ENCODE assay signal across 12 mouse cellular contexts in the genomic region with DNA sequence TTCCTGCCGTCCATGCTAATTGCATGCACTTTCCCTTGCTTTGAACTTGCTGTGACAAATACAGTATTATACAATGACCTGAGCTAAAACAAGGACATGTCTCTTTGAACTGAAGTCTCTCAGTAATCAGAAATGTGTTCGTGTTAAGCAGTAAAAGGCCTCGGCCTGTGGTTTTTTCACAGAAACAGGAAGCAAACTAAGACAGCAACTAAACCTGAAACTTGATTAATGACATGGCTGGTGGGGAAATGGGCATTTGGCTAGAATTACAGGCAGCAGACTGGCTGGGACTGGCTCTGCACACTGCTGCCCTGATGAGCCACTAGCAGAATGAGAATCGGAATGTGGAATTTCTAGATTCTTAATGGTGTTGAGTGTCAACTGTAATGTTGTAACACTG.
DNase-seq lines count a peak whose midpoint lies in the region; ATAC-seq lines count a peak whose summit lies in the region.
"Had no signal": no experiment of that assay in that cellular context is flagged by ENCODE, and none has a peak within 500 bp of the region (broad histone marks: within the 10 kb centered on the region; RNA-seq: fewer than 3 reads in every experiment).

No protein-coding gene starts in this region.

- H3K27ac ChIP-seq in kidney, embryonic 16.5 days (ENCODE audit: low read length) = peak overlapping the region; percentile 16; the same call in 1 of the 2 replicates

- no peaks in the 10 kb centered on the region for H3K4me1 ChIP-seq in kidney, embryonic 16.5 days (ENCODE audit: insufficient read depth, low read length)

- no peaks in the 10 kb centered on the region for H3K9me3 ChIP-seq in kidney, embryonic 16.5 days (ENCODE audit: low read length)

- H3K27me3 ChIP-seq in kidney, embryonic 16.5 days (ENCODE audit: insufficient read depth, low read length) = no peaks in the 10 kb centered on the region
- no peaks in the 10 kb centered on the region for H3K27me3 ChIP-seq in splenic B cell, adult 2 months (ENCODE audit: control insufficient read depth, insufficient read depth, low read length, poor library complexity, severe bottlenecking)

- intact Hi-C loops in gastrocnemius, postnatal 36 days (cut with DNase I) = no loop called here

- H3K4me2 ChIP-seq in kidney, embryonic 16.5 days (replicated peaks; ENCODE audit: low read depth, low read length) = no peak overlapping the region
- H3K4me2 ChIP-seq: midbrain, embryonic 11.5 days had no signal

- no peaks in the 10 kb centered on the region for H3K36me3 ChIP-seq in kidney, embryonic 16.5 days (ENCODE audit: insufficient read depth, low read length)
- H3K36me3 ChIP-seq in splenic B cell, adult 2 months (ENCODE audit: control insufficient read depth, insufficient read depth, low read length, poor library complexity, severe bottlenecking) = no peaks in the 10 kb centered on the region

- 9% methylated on average over 4 of the region's 4 CpGs for WGBS in kidney, embryonic 16.5 days

- peak; percentile 81 for ATAC-seq in kidney, embryonic 16.5 days (ENCODE audit: low FRiP score, low TSS enrichment)
- ATAC-seq: hindbrain, embryonic 16.5 days had no signal

- no peak overlapping the region for H3K4me3 ChIP-seq in kidney, embryonic 16.5 days (ENCODE audit: low read length)
- H3K4me3 ChIP-seq: erythroblast, embryonic 14.5 days had no signal

- DNase-seq in urinary bladder, postnatal 14 days (ENCODE audit: low spot score) = peak; percentile 28
- DNase-seq in urinary bladder, postnatal 4 days (ENCODE audit: low spot score in 2 of 2) = no peak
- peak; percentile 22 for DNase-seq in embryo, embryonic 9.5 days (ENCODE audit: extremely low spot score)
- DNase-seq in splenic B cell, adult 2 months (ENCODE audit: low read depth, low spot score) = peak; percentile 36
- no peak for DNase-seq in left cerebral cortex, adult 18-20 months (ENCODE audit: low spot score in 2 of 2)
- no peak for DNase-seq in gastrocnemius, postnatal 36 days
- no peak for DNase-seq in urinary bladder, adult 2 months (ENCODE audit: low spot score)
- DNase-seq: heart, adult 18-20 months had no signal

- H3K9ac ChIP-seq in kidney, embryonic 16.5 days (replicated peaks; ENCODE audit: low read length) = no peak overlapping the region

Comparison
In these comparisons a context has a peak if more than half of its experiments do, and no peak if none do; other contexts are left out.
1. DNase-seq: peak in urinary bladder, postnatal 14 days (single experiment), embryo, embryonic 9.5 days (single experiment) and splenic B cell, adult 2 months (single experiment); none in urinary bladder, postnatal 4 days (0 of 2), left cerebral cortex, adult 18-20 months (0 of 2), gastrocnemius, postnatal 36 days (0 of 2) and urinary bladder, adult 2 months (single experiment).